Mouse (Mus musculus): ENCODE measurements around the gene Car2. TPM values are rescaled to one million over a fixed set of nuclear protein-coding genes. Genes with fewer than 3 reads are reported as not detected.

Car2 gene
- 39.5 and 59.6 TPM in 2 replicates for polyA plus RNA-seq (2015; fragmentation: Nextera tagmentation; extraction: Ambion mirVana)

DNA sequence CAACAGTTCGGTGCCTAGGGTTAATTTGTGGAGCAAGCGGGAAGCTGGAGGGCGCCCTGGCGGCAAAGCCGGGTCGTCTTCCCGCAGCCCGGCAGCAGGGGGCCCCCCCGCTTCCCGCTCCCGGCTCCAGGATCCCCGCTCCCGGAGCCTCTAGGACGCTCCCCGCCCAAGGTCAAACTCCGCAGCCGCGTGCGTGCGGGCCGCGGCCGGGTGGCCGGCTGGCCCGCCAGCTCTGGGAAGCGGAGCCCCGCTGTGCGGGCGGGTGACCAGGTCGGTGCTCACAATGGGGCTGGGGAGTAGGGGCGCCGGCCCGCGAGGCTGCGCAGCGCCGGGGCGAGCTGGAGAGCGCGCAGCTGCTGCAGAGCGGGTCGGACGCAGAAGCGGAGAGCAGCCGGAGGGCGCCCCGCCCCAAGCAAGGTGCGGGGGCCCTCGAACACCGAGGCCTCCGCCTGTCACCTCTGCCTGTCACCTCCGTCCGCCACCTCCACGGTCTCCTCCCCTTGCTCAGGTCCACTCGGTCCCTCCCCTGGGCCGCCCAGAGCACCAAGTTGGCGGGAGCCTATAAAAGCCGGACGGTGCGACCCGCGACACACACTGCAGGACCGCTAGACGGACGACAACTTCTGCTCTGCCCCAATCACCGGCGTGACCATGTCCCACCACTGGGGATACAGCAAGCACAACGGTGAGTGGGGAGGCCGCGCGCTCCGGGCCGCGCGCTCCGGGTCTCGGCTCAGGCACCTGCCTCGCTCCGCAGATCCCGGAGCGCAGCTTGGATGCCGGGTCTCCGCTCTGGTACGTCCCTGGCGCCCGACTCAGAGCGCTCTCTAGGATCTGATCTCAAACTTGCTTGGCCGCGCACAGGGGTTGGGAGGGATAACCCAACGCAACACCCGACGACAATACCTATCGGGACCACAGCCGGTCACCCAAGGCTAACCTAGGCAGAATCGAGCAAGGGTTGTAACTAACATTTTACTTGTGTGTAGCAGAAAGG lies at the start of gene Car2:
Car2 (plus strand) TSS at position 172 of the 997 bp plus-strand sequence.
- H3K27me3 ChIP-seq (ENCODE audit: control insufficient read depth, insufficient read depth, low read length) = no peaks in the 10 kb centered on the region
- H3K9me3 ChIP-seq (replicated peaks; ENCODE audit: control insufficient read depth, low read length) = no peaks in the 10 kb centered on the region
- peak within 1 kb of the TSS; percentile 82 for H3K27ac ChIP-seq (ENCODE audit: low read length)
- no peaks in the 10 kb centered on the region for H3K4me1 ChIP-seq (ENCODE audit: control insufficient read depth, insufficient read depth, low read length)
- peak within 1 kb of the TSS; percentile 83 for H3K4me2 ChIP-seq (ENCODE audit: low read depth, low read length)
- H3K4me3 ChIP-seq (ENCODE audit: low read length) = peak within 1 kb of the TSS; percentile 86
- ATAC-seq (replicated peaks; ENCODE audit: extremely low read depth, insufficient read depth, low FRiP score) = peak; percentile 82
- H3K9ac ChIP-seq (ENCODE audit: low read length) = peak within 1 kb of the TSS; percentile 89
- H3K36me3 ChIP-seq (ENCODE audit: control insufficient read depth, insufficient read depth) = no peaks in the 10 kb centered on the region
- under 1% methylated on average over 89 of the region's 95 CpGs for WGBS

DNA sequence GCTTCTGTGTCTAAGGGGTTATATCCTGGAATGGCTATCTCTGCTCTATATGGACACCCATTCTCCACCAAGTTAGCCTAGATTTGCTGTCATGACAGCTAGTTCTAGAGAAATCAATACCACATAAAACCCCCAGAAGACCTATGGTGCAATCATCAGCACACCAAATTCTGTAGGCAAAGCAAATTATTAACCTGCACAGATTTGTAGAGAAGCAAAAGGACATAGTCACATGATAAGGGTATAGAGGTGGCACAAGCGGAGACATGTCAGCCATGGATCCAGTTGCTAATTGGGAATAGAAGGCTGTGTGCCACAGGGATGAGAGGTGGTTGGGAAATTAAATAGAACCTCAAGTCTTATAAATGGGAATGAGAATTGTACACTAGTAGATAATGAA lies 47.1 kb upstream of the Car2 start:
- no peak overlapping the region for H3K9ac ChIP-seq (ENCODE audit: low read length)
- no peak overlapping the region for H3K4me3 ChIP-seq (ENCODE audit: low read length)
- ATAC-seq (replicated peaks; ENCODE audit: extremely low read depth, insufficient read depth, low FRiP score) = no peak
- H3K9me3 ChIP-seq (replicated peaks; ENCODE audit: control insufficient read depth, low read length) = no peaks in the 10 kb centered on the region
- no peaks in the 10 kb centered on the region for H3K4me1 ChIP-seq (ENCODE audit: control insufficient read depth, insufficient read depth, low read length)
- no peaks in the 10 kb centered on the region for H3K36me3 ChIP-seq (ENCODE audit: control insufficient read depth, insufficient read depth)
- H3K27ac ChIP-seq (ENCODE audit: low read length) = no peak overlapping the region
- WGBS = 86% methylated on average over 1 of the region's 1 CpGs
- no peak overlapping the region for H3K4me2 ChIP-seq (ENCODE audit: low read depth, low read length)
- no peaks in the 10 kb centered on the region for H3K27me3 ChIP-seq (ENCODE audit: control insufficient read depth, insufficient read depth, low read length)

- no peaks in the 10 kb centered on the region for H3K27me3 ChIP-seq (ENCODE audit: control insufficient read depth, insufficient read depth, low read length)
- no peak overlapping the region for H3K9ac ChIP-seq (ENCODE audit: low read length)
- H3K4me1 ChIP-seq (ENCODE audit: control insufficient read depth, insufficient read depth, low read length) = no peaks in the 10 kb centered on the region
- WGBS = 75% methylated on average over 3 of the region's 3 CpGs
- H3K4me3 ChIP-seq (ENCODE audit: low read length) = no peak overlapping the region
- H3K9me3 ChIP-seq (replicated peaks; ENCODE audit: control insufficient read depth, low read length) = no peaks in the 10 kb centered on the region
- H3K4me2 ChIP-seq (ENCODE audit: low read depth, low read length) = no peak overlapping the region
- no peak for ATAC-seq (replicated peaks; ENCODE audit: extremely low read depth, insufficient read depth, low FRiP score)
- no peak overlapping the region for H3K27ac ChIP-seq (ENCODE audit: low read length)
- H3K36me3 ChIP-seq (ENCODE audit: control insufficient read depth, insufficient read depth) = no peaks in the 10 kb centered on the region
Measured at GRCm38 (mm10) chr3:14839466-14840118, 46.5 kb upstream of the Car2 start.

DNA sequence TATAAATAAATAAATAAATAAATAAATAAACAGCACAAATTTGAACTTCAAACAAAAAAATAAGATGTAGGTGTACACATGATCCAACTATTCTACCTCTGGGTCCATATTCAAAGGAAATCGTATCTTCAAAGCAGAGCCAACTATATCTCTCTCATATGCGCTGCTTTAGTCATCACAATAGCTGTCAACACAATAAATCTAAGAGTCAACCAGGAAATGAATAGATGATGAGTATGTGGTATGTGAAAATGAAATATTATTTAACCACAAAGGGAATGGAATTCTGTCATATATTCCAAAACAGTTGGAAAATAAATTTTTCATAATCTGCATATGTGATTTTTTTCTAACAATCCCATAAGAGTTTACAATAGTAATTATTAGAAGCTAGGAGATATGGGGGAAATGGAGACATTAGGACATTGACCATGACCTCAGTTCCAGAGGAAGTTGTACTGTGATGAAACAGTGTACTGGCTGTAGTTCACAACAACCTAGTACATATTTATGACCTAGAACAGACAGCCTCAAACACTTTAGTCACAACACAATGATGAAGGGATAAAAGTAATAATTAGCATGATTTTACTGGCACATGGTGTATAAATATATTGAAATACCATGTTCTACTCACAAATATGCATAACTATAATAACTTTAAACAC lies 37.4 kb upstream of the Car2 start:
- ATAC-seq (replicated peaks; ENCODE audit: extremely low read depth, insufficient read depth, low FRiP score) = no peak
- no peaks in the 10 kb centered on the region for H3K9me3 ChIP-seq (replicated peaks; ENCODE audit: control insufficient read depth, low read length)
- H3K9ac ChIP-seq (ENCODE audit: low read length) = no peak overlapping the region
- H3K27me3 ChIP-seq (ENCODE audit: control insufficient read depth, insufficient read depth, low read length) = no peaks in the 10 kb centered on the region
- H3K27ac ChIP-seq (ENCODE audit: low read length) = no peak overlapping the region
- 71% methylated on average over 2 of the region's 2 CpGs for WGBS
- H3K4me2 ChIP-seq (ENCODE audit: low read depth, low read length) = no peak overlapping the region
- H3K4me1 ChIP-seq (ENCODE audit: control insufficient read depth, insufficient read depth, low read length) = no peaks in the 10 kb centered on the region
- no peaks in the 10 kb centered on the region for H3K36me3 ChIP-seq (ENCODE audit: control insufficient read depth, insufficient read depth)
- H3K4me3 ChIP-seq (ENCODE audit: low read length) = no peak overlapping the region

DNA sequence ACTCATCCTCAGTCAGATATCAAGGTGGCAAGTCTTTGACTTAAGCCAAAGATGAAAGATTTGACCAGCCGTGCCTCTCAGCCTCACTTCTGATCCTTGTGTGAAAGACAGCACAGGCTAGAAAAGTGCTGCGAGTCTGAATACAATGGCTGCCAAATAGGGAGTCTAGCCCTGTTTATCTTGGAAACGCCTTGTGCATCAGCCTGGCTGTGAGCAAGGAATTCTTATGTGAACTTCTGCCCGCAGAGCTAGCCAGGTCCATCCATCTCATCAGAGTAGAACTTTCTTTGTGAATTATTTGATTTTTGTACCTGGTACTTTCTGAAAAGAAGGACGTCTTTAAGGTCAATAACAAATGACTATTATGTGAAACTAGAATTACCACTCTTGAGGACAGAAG lies 32.1 kb upstream of the Car2 start:
- Histone ChIP-seq H3K27me3 (ENCODE audit: control insufficient read depth, insufficient read depth, low read length) (no peaks in the 10 kb centered on the region), H3K9ac (ENCODE audit: low read length) (no peak overlapping the region), H3K4me2 (ENCODE audit: low read depth, low read length) (no peak overlapping the region), H3K4me1 (ENCODE audit: control insufficient read depth, insufficient read depth, low read length) (no peaks in the 10 kb centered on the region), H3K9me3 (replicated peaks; ENCODE audit: control insufficient read depth, low read length) (no peaks in the 10 kb centered on the region), H3K4me3 (ENCODE audit: low read length) (no peak overlapping the region), H3K27ac (ENCODE audit: low read length) (no peak overlapping the region), H3K36me3 (ENCODE audit: control insufficient read depth, insufficient read depth) (no peaks in the 10 kb centered on the region)
- WGBS = 54% methylated on average over 5 of the region's 5 CpGs
- ATAC-seq (replicated peaks; ENCODE audit: extremely low read depth, insufficient read depth, low FRiP score) = no peak

DNA sequence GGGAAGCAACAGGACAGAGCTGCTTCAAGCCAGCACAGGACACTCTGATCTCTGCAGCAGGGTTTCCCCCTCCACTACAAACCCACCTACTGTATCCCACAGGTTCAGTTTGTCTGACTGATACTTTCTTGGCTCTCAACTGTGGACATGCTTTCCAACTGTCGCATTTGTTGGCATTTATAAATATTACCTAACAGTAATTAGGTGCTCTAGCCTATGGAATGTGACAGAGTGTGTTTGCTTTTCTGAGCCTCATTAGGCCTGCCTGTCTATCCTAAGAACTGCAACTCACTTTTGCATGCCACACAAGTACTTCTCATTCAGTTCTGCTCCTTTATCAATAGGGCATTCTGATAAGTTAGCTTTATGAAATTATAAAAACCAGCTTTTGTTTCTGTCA lies 31.6 kb upstream of the Car2 start:
- H3K4me1 ChIP-seq (ENCODE audit: control insufficient read depth, insufficient read depth, low read length) = no peaks in the 10 kb centered on the region
- no peaks in the 10 kb centered on the region for H3K27me3 ChIP-seq (ENCODE audit: control insufficient read depth, insufficient read depth, low read length)
- no peak overlapping the region for H3K4me3 ChIP-seq (ENCODE audit: low read length)
- WGBS = 44% methylated on average over 1 of the region's 1 CpGs
- no peak overlapping the region for H3K27ac ChIP-seq (ENCODE audit: low read length)
- no peaks in the 10 kb centered on the region for H3K36me3 ChIP-seq (ENCODE audit: control insufficient read depth, insufficient read depth)
- no peak for ATAC-seq (replicated peaks; ENCODE audit: extremely low read depth, insufficient read depth, low FRiP score)
- H3K4me2 ChIP-seq (ENCODE audit: low read depth, low read length) = no peak overlapping the region
- no peak overlapping the region for H3K9ac ChIP-seq (ENCODE audit: low read length)
- no peaks in the 10 kb centered on the region for H3K9me3 ChIP-seq (replicated peaks; ENCODE audit: control insufficient read depth, low read length)

DNA sequence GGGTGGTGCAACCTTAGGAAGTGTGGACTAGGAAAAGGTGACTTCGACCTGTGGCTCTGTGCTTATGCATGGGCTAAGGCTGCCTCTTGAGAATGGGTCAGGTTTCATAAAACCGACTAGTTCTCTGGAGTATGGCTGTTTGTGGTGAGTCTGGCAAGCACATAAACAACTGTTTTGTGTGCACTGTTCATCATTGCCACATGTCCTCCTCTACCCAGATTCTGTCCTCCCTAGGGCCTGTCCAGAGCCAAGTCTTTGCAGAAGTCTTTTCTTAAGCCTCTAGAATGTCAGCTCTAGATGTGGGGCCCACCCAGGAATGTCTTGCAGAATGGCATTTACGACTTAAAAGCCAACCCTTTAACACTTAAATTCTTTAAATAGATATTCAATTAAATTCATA lies 28.2 kb upstream of the Car2 start:
- 71% methylated on average over 3 of the region's 3 CpGs for WGBS
- Histone ChIP-seq H3K27me3 (ENCODE audit: control insufficient read depth, insufficient read depth, low read length) (no peaks in the 10 kb centered on the region), H3K4me2 (ENCODE audit: low read depth, low read length) (no peak overlapping the region), H3K27ac (ENCODE audit: low read length) (no peak overlapping the region), H3K4me3 (ENCODE audit: low read length) (no peak overlapping the region), H3K9ac (ENCODE audit: low read length) (no peak overlapping the region), H3K4me1 (ENCODE audit: control insufficient read depth, insufficient read depth, low read length) (peaks cover 5% of the 10 kb centered on the region), H3K36me3 (ENCODE audit: control insufficient read depth, insufficient read depth) (no peaks in the 10 kb centered on the region), H3K9me3 (replicated peaks; ENCODE audit: control insufficient read depth, low read length) (no peaks in the 10 kb centered on the region)
- no peak for ATAC-seq (replicated peaks; ENCODE audit: extremely low read depth, insufficient read depth, low FRiP score)

- H3K4me3 ChIP-seq (ENCODE audit: low read length) = no peak overlapping the region
- WGBS = 63% methylated on average over 3 of the region's 3 CpGs
- no peak for ATAC-seq (replicated peaks; ENCODE audit: extremely low read depth, insufficient read depth, low FRiP score)
Measured at GRCm38 (mm10) chr3:14860291-14860690, 25.8 kb upstream of the Car2 start.

More at GRCm38 (mm10) chr3:14860291-14860690, 25.8 kb upstream of the Car2 start:
- no peaks in the 10 kb centered on the region for H3K36me3 ChIP-seq (ENCODE audit: control insufficient read depth, insufficient read depth)
- H3K9me3 ChIP-seq (replicated peaks; ENCODE audit: control insufficient read depth, low read length) = no peaks in the 10 kb centered on the region
- no peaks in the 10 kb centered on the region for H3K27me3 ChIP-seq (ENCODE audit: control insufficient read depth, insufficient read depth, low read length)
- H3K4me2 ChIP-seq (ENCODE audit: low read depth, low read length) = no peak overlapping the region
- H3K4me1 ChIP-seq (ENCODE audit: control insufficient read depth, insufficient read depth, low read length) = peaks cover 9% of the 10 kb centered on the region
- H3K27ac ChIP-seq (ENCODE audit: low read length) = no peak overlapping the region
- no peak overlapping the region for H3K9ac ChIP-seq (ENCODE audit: low read length)
